In genomic region chr3:154321921-154322574, GRCm38 (mm10) we compare ENCODE assay signal across 25 mouse cellular contexts. TPM values are rescaled to one million over a fixed set of nuclear protein-coding genes. Genes with fewer than 3 reads are reported as not detected.
DNase-seq lines count a peak whose midpoint lies in the region; ATAC-seq lines count a peak whose summit lies in the region.
"Had no signal": no experiment of that assay in that cellular context is flagged by ENCODE, and none has a peak within 500 bp of the region (broad histone marks: within the 10 kb centered on the region; RNA-seq: fewer than 3 reads in every experiment).

No protein-coding gene starts in this region.

- H3K27ac ChIP-seq in embryonic facial prominence, embryonic 12.5 days: no peak overlapping the region
- no peak overlapping the region for H3K27ac ChIP-seq in embryonic facial prominence, embryonic 10.5 days (replicated peaks)
- H3K27ac ChIP-seq in kidney, embryonic 14.5 days (ENCODE audit: low read depth, low read length): no peak overlapping the region
- peak overlapping the region; percentile 2; the same call in 1 of the 2 replicates for H3K27ac ChIP-seq in brown adipose tissue, adult 24 weeks (replicated peaks; ENCODE audit: low read depth, low read length)
- H3K27ac ChIP-seq: forebrain, embryonic 12.5 days; heart, adult 2 months; hindbrain, embryonic 10.5 days; hindbrain, embryonic 14.5 days; intestine, embryonic 15.5 days had no signal

- no peaks in the 10 kb centered on the region for H3K4me1 ChIP-seq in embryonic facial prominence, embryonic 12.5 days
- no peaks in the 10 kb centered on the region for H3K4me1 ChIP-seq in embryonic facial prominence, embryonic 10.5 days
- no peaks in the 10 kb centered on the region for H3K4me1 ChIP-seq in kidney, embryonic 14.5 days (ENCODE audit: control insufficient read depth, insufficient read depth, low read length)
- H3K4me1 ChIP-seq in brown adipose tissue, adult 24 weeks (ENCODE audit: control insufficient read depth, insufficient read depth, insufficient read length, low read length): peaks cover 6% of the 10 kb centered on the region
- H3K4me1 ChIP-seq: forebrain, embryonic 12.5 days; heart, embryonic 12.5 days; hindbrain, embryonic 10.5 days; intestine, embryonic 15.5 days had no signal

- no peaks in the 10 kb centered on the region for H3K36me3 ChIP-seq in embryonic facial prominence, embryonic 12.5 days
- H3K36me3 ChIP-seq in embryonic facial prominence, embryonic 10.5 days (replicated peaks): peaks cover 14% of the 10 kb centered on the region
- H3K36me3 ChIP-seq in kidney, embryonic 14.5 days (ENCODE audit: control insufficient read depth, insufficient read depth, low read length): no peaks in the 10 kb centered on the region
- H3K36me3 ChIP-seq: forebrain, embryonic 12.5 days; heart, embryonic 12.5 days; hindbrain, embryonic 10.5 days; intestine, embryonic 15.5 days had no signal

- intact Hi-C loops in gastrocnemius, postnatal 36 days (cut with DNase I): no loop called here

- H3K9ac ChIP-seq in embryonic facial prominence, embryonic 12.5 days: peak overlapping the region; percentile 11; the same call in 1 of the 2 replicates
- no peak overlapping the region for H3K9ac ChIP-seq in kidney, embryonic 14.5 days (ENCODE audit: low read depth, low read length)
- H3K9ac ChIP-seq: forebrain, embryonic 12.5 days; heart, embryonic 12.5 days; hindbrain, embryonic 14.5 days; intestine, embryonic 15.5 days had no signal

- peaks cover 25% of the 10 kb centered on the region for H3K27me3 ChIP-seq in embryonic facial prominence, embryonic 12.5 days
- peaks cover 65% of the 10 kb centered on the region for H3K27me3 ChIP-seq in embryonic facial prominence, embryonic 10.5 days (replicated peaks; ENCODE audit: low read depth, poor library complexity, severe bottlenecking)
- H3K27me3 ChIP-seq in kidney, embryonic 14.5 days (ENCODE audit: control insufficient read depth, insufficient read depth, low read length): peaks cover 61% of the 10 kb centered on the region

- no peak overlapping the region for H3K4me3 ChIP-seq in embryonic facial prominence, embryonic 12.5 days
- no peak overlapping the region for H3K4me3 ChIP-seq in embryonic facial prominence, embryonic 10.5 days
- no peak overlapping the region for H3K4me3 ChIP-seq in kidney, embryonic 14.5 days (ENCODE audit: low read length)
- no peak overlapping the region for H3K4me3 ChIP-seq in brown adipose tissue, adult 24 weeks (ENCODE audit: insufficient read depth, low read depth, low read length)
- H3K4me3 ChIP-seq: forebrain, embryonic 12.5 days; heart, adult 2 months; heart, embryonic 12.5 days; hindbrain, embryonic 10.5 days; intestine, embryonic 15.5 days had no signal

- ATAC-seq in embryonic facial prominence, embryonic 12.5 days (ENCODE audit: insufficient number of reproducible peaks, insufficient read depth, low FRiP score, low TSS enrichment): no peak
- ATAC-seq in kidney, embryonic 14.5 days (ENCODE audit: low FRiP score, low TSS enrichment): 0 out of 2 replicates have a peak, but pooled peaks have one; percentile 24
- ATAC-seq: activated CD4-positive, CD25-positive, alpha-beta regulatory T cell, adult 4 months; intestine, embryonic 15.5 days; Patski had no signal

- H3K4me2 ChIP-seq in embryonic facial prominence, embryonic 12.5 days (replicated peaks): no peak overlapping the region; the same call in 1 of the 2 replicates
- no peak overlapping the region for H3K4me2 ChIP-seq in kidney, embryonic 14.5 days (replicated peaks; ENCODE audit: low read depth, low read length)
- H3K4me2 ChIP-seq: forebrain, embryonic 12.5 days; heart, embryonic 12.5 days; hindbrain, embryonic 14.5 days; intestine, embryonic 15.5 days had no signal

- H3K9me3 ChIP-seq in embryonic facial prominence, embryonic 12.5 days: no peaks in the 10 kb centered on the region
- H3K9me3 ChIP-seq in embryonic facial prominence, embryonic 10.5 days: no peaks in the 10 kb centered on the region
- H3K9me3 ChIP-seq in kidney, embryonic 14.5 days (ENCODE audit: control insufficient read depth, low read length): no peaks in the 10 kb centered on the region
- H3K9me3 ChIP-seq: heart, embryonic 12.5 days; hindbrain, embryonic 10.5 days; intestine, embryonic 15.5 days had no signal

- DNase-seq in embryonic facial prominence, embryonic 10.5 days (ENCODE audit: low spot score): no peak
- no peak for DNase-seq in kidney, adult 8-10 months
- no peak for DNase-seq in adrenal gland, postnatal 10 days
- no peak for DNase-seq in gastrocnemius, postnatal 36 days
- DNase-seq: adrenal gland, postnatal 36 days; cerebellum, adult 11 months; cerebellum, adult 8-10 months; cerebellum, postnatal 14 days; embryo, embryonic 11 days; heart, adult 2 months; kidney, adult 18-20 months had no signal

- 61% methylated on average over 13 of the region's 13 CpGs for WGBS in embryonic facial prominence, embryonic 12.5 days
- WGBS in embryonic facial prominence, embryonic 10.5 days: 71% methylated on average over 13 of the region's 13 CpGs
- WGBS in kidney, embryonic 14.5 days: 65% methylated on average over 13 of the region's 13 CpGs

RNA-seq across cellular contexts. Expression of gene Lhx8, which starts 8.4 kb away (rescaled TPM):
- polyA plus RNA-seq in embryonic facial prominence, embryonic 12.5 days (2016; fragmentation: Nextera tagmentation; extraction: Ambion mirVana): 60.9 and 72.6 TPM in 2 replicates
- 59.5 and 63.6 TPM in 2 replicates for polyA plus RNA-seq in embryonic facial prominence, embryonic 10.5 days (2016; fragmentation: Nextera tagmentation; extraction: Ambion mirVana)
- polyA plus RNA-seq in kidney, embryonic 14.5 days (2014; fragmentation: Nextera tagmentation; extraction: Ambion mirVana): not detected in 2 replicates
- 1.5 and 2.8 TPM in 2 replicates for polyA plus RNA-seq in brown adipose tissue, adult 24 weeks (2012; ENCODE audit: insufficient read depth, insufficient read length, missing spikeins)
- total RNA-seq in adrenal gland, postnatal 10 days (2021): 1 to 10 TPM in 1 of 2 experiments, under 1 TPM in 1; 0.75 to 1.7 TPM
- not detected for total RNA-seq in gastrocnemius, postnatal 36 days (2021)
- total RNA-seq: common myeloid progenitor, adult 5-6 weeks; heart, adult 2 months; heart, postnatal 25 days; MEL had no signal
- polyA plus RNA-seq: activated CD4-positive, CD25-positive, alpha-beta regulatory T cell, adult 4 months; C2C12; heart, embryonic 12.5 days; hindbrain, embryonic 14.5 days; Patski had no signal

Comparison
In these comparisons a context has a peak if more than half of its experiments do, and no peak if none do; other contexts are left out.
1. RNA of gene Lhx8, which starts 8.4 kb away (polyA plus RNA-seq): 59.5 to 63.6 TPM in embryonic facial prominence, embryonic 10.5 days and 60.9 to 72.6 TPM in embryonic facial prominence, embryonic 12.5 days; 1.5 to 2.8 TPM in brown adipose tissue, adult 24 weeks and not detected in kidney, embryonic 14.5 days; every median in the first group is over 10 times any median in the second.